Mouse (Mus musculus): ENCODE measurements around the gene Nsf. TPM values are rescaled to one million over a fixed set of nuclear protein-coding genes. Genes with fewer than 3 reads are reported as not detected.

Nsf gene
- total RNA-seq, 4 experiments from 2014 or later: 16.2 to 24.2 (median 18.6) TPM

GRCm38 (mm10) chr11:103941351-103941750 lies 12.5 kb downstream of the Nsf start:
- DNase-seq (ENCODE audit: low spot score in 2 of 2): no peak

DNA sequence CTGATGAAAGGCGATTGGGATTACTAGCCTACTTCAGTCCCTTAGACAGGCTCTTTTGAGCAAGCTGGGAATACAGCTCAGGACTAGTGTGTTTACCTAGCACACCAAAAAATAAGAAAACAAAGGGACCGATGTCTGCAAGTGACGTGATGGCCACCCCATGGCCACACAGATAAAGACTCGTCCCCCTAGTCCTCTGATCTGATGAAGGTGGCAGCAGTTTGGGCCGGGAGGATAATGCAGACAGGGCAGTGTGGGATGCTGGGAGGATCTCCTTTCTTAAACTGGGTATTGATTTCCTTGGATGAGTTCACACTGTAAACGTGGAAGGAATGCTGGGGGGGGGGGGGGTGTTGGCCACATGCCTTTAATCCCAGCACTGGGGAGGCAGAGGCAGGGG lies 13.0 kb downstream of the Nsf start:
- DNase-seq (ENCODE audit: low spot score in 2 of 2): no peak

DNA sequence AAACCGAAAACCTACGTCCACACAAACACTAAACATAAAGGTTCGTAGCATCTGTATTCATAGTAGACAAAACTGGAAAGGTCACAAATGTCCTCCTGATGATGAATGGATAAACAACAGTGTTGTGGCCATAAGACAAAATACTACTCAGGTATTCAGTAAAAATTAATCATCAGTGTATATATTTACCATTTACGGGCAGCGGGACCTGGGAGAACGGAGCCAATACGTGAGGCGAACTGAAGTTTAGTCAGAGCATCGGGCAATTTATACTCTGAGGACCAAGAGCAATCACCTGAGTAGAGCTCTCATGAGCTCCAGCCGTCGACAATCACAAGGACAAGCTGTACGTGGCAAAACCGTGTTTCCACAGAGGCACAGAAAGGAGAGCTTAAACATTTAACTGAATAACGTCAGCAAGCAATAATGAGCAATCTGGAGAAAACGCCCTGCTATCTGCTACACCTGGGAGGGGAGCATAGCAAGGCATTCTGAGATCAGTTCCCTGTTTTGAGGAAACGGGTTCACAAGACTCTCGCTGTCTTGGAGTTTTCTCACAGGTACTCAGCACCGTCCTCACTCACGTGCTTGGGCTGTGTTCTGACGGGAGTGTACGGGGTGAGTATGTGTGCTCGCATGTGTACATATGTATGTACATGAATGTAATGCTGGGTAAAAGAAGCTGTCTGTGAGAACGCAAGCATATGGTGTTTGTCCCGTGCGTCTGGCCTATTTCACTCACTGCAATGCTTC lies 15.7 kb downstream of the Nsf start:
- no peak for DNase-seq (ENCODE audit: low spot score in 2 of 2)

- no peak for DNase-seq (ENCODE audit: low spot score in 2 of 2)
These were observed 16.4 kb downstream of the Nsf start for GRCm38 (mm10) chr11:103937451-103937850.

DNA sequence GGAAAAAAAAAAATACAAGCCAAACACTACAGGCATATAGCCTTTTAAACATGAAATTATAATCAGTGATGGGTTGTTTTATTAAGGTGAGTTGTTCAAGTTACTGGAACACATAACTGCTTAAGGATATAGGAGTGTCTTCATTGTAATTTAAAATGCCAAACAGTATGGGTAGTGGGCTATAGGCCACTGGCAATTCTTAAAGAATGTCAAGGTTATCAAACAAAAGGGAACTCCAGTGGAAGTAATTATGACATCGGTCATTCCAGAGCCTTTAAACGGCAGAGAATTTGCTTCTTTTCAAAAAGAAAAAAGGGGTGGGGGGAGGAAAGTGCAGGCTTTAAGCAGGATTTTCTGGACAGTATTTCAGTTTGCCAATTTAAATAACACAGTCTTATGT lies 18.1 kb downstream of the Nsf start:
- no peak for DNase-seq (ENCODE audit: low spot score in 2 of 2)

- no peak for DNase-seq (ENCODE audit: low spot score in 2 of 2)
These were observed 20.0 kb downstream of the Nsf start for GRCm38 (mm10) chr11:103933886-103934285.

DNA sequence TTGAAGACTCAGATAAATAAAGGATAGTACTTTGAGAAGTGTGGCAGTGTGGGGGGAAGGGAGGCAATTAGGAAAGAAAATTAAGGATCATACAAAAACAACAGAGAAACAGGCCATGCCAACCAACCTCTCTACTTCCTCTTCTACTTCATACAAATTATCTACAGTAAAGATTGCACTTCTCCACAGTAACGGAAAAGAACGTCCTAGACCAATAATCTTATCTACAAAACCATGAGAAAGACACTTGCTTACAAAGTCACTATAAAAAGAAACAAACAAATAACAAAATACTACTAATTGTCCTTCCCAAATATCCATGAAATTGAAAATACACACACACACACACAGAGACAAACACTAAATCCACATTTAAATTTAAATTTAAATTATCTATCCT lies 29.9 kb downstream of the Nsf start:
- no peak for DNase-seq (ENCODE audit: low spot score in 2 of 2)

- no peak for DNase-seq (ENCODE audit: low spot score in 2 of 2)
These were observed 30.6 kb downstream of the Nsf start for GRCm38 (mm10) chr11:103923272-103923671.

GRCm38 (mm10) chr11:103922812-103923211 lies 31.0 kb downstream of the Nsf start:
- DNase-seq (ENCODE audit: low spot score in 2 of 2): no peak

- no peak for DNase-seq (ENCODE audit: low spot score in 2 of 2)
These were observed 33.2 kb downstream of the Nsf start for GRCm38 (mm10) chr11:103920665-103921064.

- no peak for DNase-seq (ENCODE audit: low spot score in 2 of 2)
These were observed 37.0 kb downstream of the Nsf start for GRCm38 (mm10) chr11:103916807-103917206.

DNA sequence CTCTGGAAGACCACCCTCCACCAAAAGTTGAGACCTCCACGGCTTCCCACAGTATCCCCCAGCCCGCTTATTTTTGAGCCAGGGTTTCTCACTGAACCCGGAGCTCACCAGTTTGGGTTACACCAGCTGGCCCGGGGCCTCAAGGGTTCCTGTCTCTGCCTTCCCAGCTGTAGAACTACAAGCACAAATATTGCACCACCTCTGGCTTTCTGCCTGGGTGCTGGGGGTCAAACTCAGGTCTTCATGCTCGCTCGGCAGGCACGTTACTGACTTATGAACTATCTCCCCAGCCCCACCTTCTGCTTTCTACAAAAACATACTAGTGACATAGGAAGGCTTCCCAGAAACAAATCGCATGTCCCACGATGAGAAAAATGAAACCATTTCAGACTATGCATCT lies 38.2 kb downstream of the Nsf start:
- DNase-seq (ENCODE audit: low spot score in 2 of 2): no peak

DNA sequence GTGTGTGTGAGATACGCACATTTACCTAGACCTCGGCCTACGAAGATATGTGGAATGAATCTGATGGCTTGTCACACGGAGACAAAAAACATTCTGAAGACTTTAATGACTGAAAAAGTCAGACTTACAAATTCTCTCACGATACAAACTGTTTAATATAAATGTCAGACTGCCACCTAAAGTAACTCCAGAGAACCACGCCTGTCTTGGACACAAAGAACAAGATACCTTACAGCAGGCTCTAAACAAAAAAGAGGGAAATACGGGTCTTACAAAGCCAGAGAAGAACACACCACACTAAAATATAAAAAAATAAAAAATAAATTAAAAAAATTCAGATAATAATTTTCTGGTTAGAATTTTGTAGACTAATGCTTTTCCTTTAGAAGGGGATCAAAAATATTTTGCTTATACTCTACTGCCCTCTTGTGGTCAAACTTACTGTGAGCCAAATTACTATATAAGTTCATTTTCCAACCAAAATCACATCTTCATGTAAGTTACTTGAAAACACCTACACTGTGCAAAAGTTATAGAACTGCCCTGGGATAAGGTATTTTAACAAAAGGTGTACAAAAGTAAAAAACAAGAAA lies 42.8 kb downstream of the Nsf start:
- DNase-seq (ENCODE audit: low spot score in 2 of 2): no peak

DNA sequence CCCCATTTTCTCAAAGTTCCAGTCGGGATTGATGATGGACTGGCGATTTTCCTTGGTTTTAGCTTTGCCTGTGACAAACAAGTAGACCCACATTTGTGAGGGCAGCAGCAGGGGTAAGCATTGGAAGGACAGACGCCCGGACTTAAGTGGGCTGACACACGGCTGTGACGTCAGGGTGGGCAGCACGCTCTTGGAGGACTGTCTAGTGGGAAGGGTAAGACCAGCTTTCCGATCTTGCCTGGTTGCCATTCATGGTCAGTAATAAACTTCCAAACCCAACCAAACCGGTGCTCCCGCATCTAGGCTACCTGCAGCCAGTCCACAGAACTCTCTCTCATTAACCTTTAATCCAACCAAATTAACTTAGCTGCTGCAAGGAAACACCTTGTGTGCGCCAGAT lies 43.3 kb downstream of the Nsf start:
- DNase-seq (ENCODE audit: low spot score in 2 of 2): no peak

GRCm38 (mm10) chr11:103909809-103910208 lies 44.0 kb downstream of the Nsf start:
- DNase-seq (ENCODE audit: low spot score in 2 of 2): no peak

DNA sequence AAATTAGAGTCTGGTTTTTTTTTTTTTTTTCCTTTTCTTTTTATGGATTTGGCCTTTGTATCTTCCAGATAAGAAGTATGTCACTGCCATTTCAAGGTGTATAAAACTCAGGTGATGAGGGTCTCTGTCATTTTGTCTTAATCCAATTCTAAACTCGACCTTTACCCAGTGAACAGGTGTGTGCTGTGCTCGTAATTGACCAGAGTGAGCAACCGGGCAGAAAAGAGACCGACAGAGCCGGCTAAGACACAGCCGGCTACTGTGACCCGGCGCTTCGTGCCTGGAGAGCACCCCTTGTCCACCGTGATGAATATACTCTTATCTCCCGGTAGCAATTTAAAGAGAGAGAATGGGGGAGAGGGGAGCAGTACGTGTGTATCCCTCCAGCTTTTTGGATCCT lies 44.5 kb downstream of the Nsf start:
- no peak for DNase-seq (ENCODE audit: low spot score in 2 of 2)

DNA sequence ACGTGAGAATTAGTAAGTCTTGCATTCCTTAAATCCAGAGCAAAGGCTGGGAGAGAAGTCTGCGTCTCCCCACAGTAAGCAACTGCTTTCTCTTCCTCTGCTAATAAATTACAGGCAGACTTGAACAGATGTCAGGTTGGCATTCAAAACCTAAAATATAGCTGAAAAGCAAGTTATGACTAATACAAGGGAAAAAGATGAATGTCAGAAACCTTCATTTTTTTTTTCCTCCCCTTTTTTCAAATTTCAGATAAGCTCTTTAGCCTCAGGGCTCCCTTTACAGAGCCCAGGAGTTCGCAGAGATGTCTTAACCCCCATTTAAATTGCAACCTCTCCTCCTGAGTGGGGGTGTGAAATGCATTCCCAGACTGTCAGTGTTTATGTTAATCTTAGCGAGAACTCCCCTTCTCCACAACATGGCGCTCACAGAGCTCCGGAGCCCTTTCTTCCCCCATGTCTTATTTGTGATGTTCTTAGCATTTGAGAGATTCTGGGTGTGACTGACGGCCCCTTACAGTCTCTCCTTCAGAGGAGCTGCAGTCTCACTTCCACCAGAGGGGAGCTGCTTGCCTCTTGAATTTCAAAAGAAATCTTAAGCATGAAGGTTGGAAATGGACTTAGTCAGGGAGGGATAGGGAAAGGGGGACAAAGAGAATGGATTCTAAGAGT lies 47.7 kb downstream of the Nsf start:
- DNase-seq (ENCODE audit: low spot score in 2 of 2): no peak

DNA sequence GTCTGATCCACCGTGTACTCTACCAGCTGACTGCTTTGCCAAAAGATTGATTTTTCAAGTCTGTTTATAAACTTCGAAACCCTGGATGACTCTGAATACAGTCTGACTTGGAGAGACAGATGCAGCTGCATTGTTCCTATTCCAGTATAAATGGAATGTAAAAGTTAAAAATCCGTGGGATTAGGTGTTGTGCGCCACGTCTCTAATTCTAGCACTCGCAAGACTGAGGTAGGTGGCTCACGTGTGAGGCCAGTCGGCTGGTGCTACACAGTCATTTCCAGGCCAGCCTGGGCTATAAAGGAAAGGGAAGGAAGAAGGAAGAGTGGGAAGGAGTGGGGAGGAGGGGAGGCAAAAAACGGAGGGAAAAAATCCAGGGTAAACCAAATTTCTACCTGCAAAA lies 48.4 kb downstream of the Nsf start:
- no peak for DNase-seq (ENCODE audit: low spot score in 2 of 2)

DNA sequence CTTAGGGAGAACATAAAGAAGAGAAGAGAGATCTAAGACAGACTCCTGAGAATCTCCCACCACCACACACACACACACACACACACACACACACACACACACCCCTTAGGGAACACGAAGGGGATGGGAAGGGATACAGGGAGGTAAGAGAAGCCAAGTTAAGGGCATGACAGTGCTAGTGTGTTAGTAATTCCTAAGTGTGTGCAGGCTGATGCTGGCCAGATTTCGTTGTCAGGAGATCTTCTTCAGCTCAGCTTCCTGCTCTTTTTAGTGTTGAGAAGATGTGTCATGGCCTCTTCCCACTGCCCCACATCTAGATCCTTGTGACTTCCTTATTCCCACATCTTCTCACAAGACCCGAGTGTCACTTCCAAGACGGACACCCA lies 52.3 kb downstream of the Nsf start:
- DNase-seq (ENCODE audit: low spot score in 2 of 2): no peak

GRCm38 (mm10) chr11:103900803-103901580 lies 52.9 kb downstream of the Nsf start:
- DNase-seq (ENCODE audit: low spot score in 2 of 2): peak; percentile 70 to 78

- DNase-seq (ENCODE audit: low spot score in 2 of 2): no peak
These were observed 56.7 kb downstream of the Nsf start for GRCm38 (mm10) chr11:103896966-103897750.

Data from gastrocnemius, adult 8-10 months (tissue).